Mouse (Mus musculus): ENCODE data around the gene Glb1. TPM values are rescaled to one million over a fixed set of nuclear protein-coding genes. Genes with fewer than 3 reads are reported as not detected.
"Not testable (repeated sequence)": the region's sequence is repeated elsewhere in the genome, so short reads cannot be mapped to it uniquely, and the experiment has no call there.

Glb1 gene
- total RNA-seq, 2 experiments from 2014 or later, result 4.3 to 4.9 TPM

DNA sequence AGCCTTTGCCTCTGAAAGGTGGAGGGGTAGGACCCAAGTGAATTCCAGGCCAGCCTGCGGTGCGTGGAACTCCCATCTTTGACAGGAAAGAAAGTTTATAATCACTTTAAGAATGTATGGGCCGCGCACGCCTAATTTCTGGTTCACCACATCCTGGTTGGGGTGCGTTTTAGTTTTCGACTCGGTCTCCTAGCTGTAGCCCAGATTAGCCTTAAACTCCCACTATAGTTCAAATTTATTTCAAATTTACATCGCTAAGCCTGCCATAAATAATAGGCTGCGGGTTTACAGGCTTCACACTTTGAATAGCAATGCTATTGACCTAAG is 10.2 kb upstream of the Glb1 start:
- intact Hi-C loops (cut with DNase I), result no loop called here

DNA sequence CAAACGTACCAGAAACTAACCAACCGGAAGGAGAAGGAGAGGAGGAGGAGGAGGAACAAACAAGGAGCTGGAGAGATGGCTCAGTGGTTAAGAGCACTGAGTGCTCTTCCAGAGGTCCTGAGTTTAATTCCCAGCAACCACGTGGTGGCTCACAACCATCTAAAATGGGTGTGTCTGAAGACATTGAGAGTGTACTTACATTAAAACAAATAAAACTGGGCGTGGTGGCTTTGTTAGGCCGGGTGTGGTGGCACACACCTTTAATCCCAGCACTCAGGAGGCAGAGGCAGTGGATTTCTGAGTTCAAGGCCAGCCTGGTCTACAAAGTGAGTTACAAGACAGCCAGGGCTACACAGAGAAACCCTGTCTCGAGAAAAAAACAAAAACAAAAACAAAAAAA is 6.7 kb upstream of the Glb1 start:
- DNase-seq; intact Hi-C loops (cut with DNase I): not testable (repeated sequence)

More for the DNA sequence above, 10.2 kb upstream of the Glb1 start:
- DNase-seq, result no peak

- no peak for DNase-seq
- intact Hi-C loops (cut with DNase I), result no loop called here
These were observed 6.2 kb upstream of the Glb1 start for GRCm38 (mm10) chr9:114394677-114395076.

- intact Hi-C loops (cut with DNase I), result no loop called here
- DNase-seq, result no peak
These were observed 5.6 kb upstream of the Glb1 start for GRCm38 (mm10) chr9:114395258-114395657.

DNA sequence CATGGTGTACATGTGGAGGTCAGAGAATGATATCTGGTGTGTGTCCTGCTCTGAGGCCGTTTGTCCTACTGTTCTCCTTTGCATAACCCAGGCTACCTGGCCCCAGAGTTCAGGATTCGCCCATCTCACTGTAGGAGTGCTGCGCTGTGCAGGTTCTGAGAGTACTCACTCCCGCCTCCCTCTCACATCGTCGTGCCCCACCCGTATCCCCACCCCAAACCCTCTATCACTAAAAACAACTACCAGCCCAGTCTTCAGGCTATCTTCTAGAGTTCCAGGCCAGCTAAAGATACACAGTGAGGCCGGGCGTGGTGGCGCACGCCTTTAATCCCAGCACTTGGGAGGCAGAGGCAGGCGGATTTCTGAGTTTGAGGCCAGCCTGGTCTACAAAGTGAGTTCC is 1.2 kb upstream of the Glb1 start:
- intact Hi-C loops (cut with DNase I), result no loop called here
- no peak for DNase-seq

DNA sequence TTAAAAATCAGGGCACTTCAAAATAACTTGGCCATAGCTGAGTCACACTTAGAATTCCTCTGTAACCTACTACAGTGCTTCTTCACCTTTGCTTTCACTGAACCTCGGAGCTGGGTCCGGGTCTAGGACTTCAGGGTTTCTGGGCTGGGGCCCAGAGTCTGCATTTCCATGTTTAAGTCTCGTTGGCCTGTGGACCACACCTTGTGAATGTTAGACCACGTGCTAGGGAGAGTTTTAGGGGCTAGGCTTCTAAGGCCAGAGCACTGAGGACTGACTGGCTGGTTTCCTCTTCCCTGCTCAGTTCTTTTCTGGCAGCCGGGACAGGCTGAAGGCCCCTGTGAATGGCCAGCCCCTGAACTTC is 308 bp upstream of the Glb1 start:
- DNase-seq, result no peak
- intact Hi-C loops (cut with DNase I), result no loop called here

- intact Hi-C loops (cut with DNase I), result no loop called here
- DNase-seq, result no peak
These were observed 807 bp downstream of the Glb1 start for GRCm38 (mm10) chr9:114401685-114402080.

- intact Hi-C loops (cut with DNase I), result no loop called here
- no peak for DNase-seq
These were observed 6.8 kb downstream of the Glb1 start for GRCm38 (mm10) chr9:114407676-114408075.

GRCm38 (mm10) chr9:114410313-114410862 is 9.5 kb downstream of the Glb1 start:
- DNase-seq, result no peak
- intact Hi-C loops (cut with DNase I), result no loop called here

- no peak for DNase-seq
- intact Hi-C loops (cut with DNase I), result no loop called here
These were observed 10.4 kb downstream of the Glb1 start for GRCm38 (mm10) chr9:114411295-114411694.

GRCm38 (mm10) chr9:114412406-114412805 is 11.5 kb downstream of the Glb1 start:
- DNase-seq, result no peak
- intact Hi-C loops (cut with DNase I), result no loop called here

GRCm38 (mm10) chr9:114413866-114414265 is 13.0 kb downstream of the Glb1 start:
- intact Hi-C loops (cut with DNase I), result no loop called here
- DNase-seq, result no peak

DNA sequence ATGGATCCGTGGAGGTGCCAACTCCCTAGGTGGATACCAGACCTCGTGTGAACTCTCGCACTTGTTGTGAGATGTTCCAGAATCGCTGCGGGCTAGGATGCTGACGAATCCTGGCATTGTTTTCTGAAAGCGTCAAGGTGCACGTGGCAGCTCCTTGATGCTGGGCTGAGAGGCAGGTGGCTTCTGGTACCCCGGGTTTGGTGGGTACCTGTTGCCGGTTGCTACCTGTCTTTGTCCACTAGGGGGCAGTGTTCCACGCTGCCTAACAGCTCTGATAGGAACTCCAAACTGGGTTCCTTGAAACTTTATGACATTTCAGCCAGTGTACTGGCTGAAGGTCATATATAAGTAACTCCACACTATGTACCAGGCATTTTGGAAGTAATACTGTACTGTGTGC is 14.8 kb downstream of the Glb1 start:
- intact Hi-C loops (cut with DNase I), result loop anchor here (2.0 to 5.0 kb wide), 2 partner anchors 85 to 167 kb away; no protein-coding TSS in a partner anchor
- DNase-seq, result peak in 1 of 2 experiments; percentile 27

- intact Hi-C loops (cut with DNase I), result loop anchor here (2.0 to 5.0 kb wide), 2 partner anchors 84 to 165 kb away; no protein-coding TSS in a partner anchor
These were observed 16.0 kb downstream of the Glb1 start for GRCm38 (mm10) chr9:114416646-114417517.

DNA sequence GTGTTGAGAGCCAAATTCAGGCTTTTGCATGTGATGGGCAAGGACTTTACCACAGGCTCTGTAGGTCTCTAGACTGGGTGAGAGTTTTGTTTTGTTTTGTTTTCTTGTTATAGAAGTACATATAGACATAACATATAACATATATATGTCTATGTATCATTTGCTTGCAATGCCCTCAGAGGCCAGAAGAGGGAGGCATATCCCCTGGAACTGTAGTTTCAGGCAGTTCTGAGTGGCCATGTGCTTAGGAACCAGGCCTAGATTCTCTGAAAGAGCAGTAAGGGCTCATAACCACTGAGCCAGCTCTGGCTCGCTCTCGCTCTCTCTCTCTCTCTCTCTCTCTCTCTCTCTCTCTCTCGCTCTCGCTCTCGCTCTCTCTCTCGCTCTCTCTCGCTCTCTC is 17.3 kb downstream of the Glb1 start:
- DNase-seq, result no peak
- intact Hi-C loops (cut with DNase I), result loop anchor here (5.0 kb wide), 1 partner anchor 164 kb away; no protein-coding TSS in a partner anchor

More at GRCm38 (mm10) chr9:114416646-114417517, 16.0 kb downstream of the Glb1 start:
- DNase-seq, result no peak

GRCm38 (mm10) chr9:114420443-114420842 is 19.6 kb downstream of the Glb1 start:
- no peak for DNase-seq
- intact Hi-C loops (cut with DNase I), result no loop called here

- DNase-seq, result no peak
- intact Hi-C loops (cut with DNase I), result no loop called here
These were observed 20.2 kb downstream of the Glb1 start for GRCm38 (mm10) chr9:114421045-114421444.

DNA sequence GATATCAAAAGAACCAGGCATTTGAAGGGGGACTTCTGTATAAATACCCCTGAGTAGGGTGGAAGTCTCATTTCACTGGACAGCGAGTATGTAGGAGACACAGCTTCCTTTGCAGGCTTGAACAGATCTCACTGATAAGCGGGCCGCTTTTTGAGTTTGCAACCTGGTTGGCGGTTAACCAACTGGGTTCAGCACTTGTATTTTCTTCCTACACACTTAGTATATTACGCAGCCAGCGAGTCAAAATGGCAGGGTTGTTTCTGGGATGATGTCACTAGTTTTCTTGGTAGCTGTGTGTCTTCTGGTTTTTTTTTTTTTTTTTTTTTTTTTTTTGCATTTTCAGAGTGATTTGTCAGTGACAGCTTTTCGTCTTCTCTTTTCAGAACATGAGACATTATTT is 20.9 kb downstream of the Glb1 start:
- intact Hi-C loops (cut with DNase I), result no loop called here
- DNase-seq, result no peak

GRCm38 (mm10) chr9:114425576-114425975 is 24.7 kb downstream of the Glb1 start:
- DNase-seq, result no peak
- intact Hi-C loops (cut with DNase I), result no loop called here

DNA sequence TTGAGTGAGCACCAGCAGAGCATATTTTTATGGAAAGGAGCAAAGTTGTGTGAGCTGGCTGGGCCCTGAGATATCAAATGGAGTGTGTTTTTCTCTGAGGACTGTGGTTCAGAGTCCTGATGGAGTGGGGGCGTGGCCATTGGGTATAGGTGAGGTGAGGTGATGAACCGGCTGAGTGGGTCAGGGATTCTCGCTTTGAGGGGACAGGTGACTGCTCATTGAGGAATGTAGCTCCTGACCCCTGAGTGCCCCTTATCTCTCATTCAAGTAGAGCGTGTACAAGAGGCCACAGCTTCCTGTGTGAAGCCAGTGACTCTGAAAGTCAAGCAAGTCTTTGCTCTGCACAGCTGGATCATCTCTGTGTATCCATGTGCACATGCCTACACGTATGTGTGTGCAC is 25.3 kb downstream of the Glb1 start:
- no peak for DNase-seq
- intact Hi-C loops (cut with DNase I), result no loop called here

DNA sequence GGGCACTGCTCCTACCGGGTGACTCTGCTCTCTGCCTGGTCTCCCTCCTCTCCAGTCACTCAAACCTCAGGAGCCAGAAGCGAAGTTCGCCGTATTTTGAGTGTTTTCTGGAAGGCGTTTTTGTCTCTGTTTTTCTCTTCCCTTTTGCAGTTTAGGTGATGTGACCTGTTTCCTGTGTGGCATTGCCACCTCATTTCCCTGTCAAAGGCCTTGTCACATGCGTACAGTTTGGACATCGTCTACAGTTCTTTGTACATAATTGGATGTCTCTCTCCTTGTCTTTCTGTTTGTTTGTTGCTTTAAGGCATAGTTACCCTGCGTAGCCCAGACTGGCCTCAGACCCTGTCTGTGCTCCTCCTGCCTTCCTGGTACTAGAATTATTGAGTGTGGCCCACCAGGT is 26.5 kb downstream of the Glb1 start:
- DNase-seq, result no peak
- intact Hi-C loops (cut with DNase I), result no loop called here
